Mouse (Mus musculus) heart, adult 8-10 months (tissue): ENCODE data around the gene Atp11b. TPM values are rescaled to one million over a fixed set of nuclear protein-coding genes. Genes with fewer than 3 reads are reported as not detected.

Source experiments
- DNase-seq: peaks from one replicate; pipeline ENCODE4 v3.0.0; 2022; ENCODE audit warnings: low spot score
- total RNA-seq, 4 experiments: library from RNA; stranded (reverse); gene quantifications; 2 replicates each; pipeline ENCODE4 v1.2.4; 2022

The Atp11b gene
- total RNA-seq, 4 experiments from 2014 or later = 20.4 to 26.0 (median 20.6) TPM

- DNase-seq = no peak
Measured at GRCm38 (mm10) chr3:35764637-35765617, 11.0 kb downstream of the Atp11b start.

GRCm38 (mm10) chr3:35779748-35780147, 25.8 kb downstream of the Atp11b start:
- no peak for DNase-seq

GRCm38 (mm10) chr3:35802040-35802439, 48.1 kb downstream of the Atp11b start:
- no peak for DNase-seq

GRCm38 (mm10) chr3:35819887-35820286, 66.0 kb downstream of the Atp11b start:
- DNase-seq = no peak

DNA sequence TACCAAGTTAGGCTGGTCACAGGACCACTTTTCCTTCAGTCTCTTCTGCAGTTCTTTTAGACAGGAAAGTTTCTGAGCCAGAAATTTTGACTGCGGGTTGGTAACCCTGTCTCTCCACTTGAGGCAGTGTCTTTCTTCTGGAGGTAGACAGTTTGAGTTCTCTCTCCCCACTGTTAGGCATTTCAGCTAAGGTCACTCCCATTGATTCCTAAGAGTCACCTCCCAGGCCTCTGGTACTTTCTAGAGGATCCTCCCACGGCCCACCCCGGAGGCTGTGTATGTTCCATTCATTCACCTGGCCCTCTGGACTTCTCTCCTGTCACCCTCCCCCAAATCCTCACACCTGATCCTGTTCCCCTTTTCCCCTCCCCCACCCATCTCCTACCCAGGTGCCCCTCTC, 68.1 kb downstream of the Atp11b start:
- no peak for DNase-seq

DNA sequence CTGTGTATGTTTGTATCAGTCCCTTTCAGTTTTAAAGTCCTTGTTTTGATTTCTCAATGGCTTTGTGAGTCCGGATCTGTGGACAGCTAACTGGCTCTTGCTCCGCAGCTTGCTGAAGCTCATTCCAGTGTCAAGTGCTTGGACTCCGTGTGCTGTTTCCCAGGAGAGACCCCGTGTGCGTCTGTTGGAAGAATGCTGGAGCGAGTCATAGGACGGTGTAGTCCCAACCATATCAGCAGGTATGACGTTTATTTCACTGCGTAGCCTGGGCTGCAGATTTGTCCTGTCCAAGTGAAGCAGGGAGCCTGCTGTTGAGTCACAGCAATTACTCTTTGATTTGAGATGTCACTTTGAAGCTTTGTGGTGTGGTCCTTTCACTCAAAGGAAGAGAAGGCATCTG, 95.4 kb downstream of the Atp11b start:
- peak; percentile 17 for DNase-seq

DNA sequence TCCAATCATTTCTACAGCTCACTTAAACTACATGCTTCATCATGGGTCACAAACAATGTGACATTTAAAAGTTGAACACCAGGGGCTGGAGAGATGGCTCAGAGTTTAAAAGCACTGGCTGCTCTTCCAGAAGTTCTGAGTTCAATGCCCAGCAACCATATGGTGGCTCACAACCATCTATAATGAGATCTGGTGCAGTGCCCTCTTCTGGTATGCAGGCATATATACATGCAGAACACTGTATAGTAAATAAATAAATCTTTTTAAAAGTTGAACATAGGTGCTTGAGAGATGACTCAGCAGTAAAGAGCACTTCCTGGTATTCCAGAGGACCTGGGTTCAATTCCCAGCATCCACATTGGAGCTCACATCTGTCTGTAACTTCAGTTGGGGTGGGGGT, 129.4 kb downstream of the Atp11b start:
- no peak for DNase-seq

DNA sequence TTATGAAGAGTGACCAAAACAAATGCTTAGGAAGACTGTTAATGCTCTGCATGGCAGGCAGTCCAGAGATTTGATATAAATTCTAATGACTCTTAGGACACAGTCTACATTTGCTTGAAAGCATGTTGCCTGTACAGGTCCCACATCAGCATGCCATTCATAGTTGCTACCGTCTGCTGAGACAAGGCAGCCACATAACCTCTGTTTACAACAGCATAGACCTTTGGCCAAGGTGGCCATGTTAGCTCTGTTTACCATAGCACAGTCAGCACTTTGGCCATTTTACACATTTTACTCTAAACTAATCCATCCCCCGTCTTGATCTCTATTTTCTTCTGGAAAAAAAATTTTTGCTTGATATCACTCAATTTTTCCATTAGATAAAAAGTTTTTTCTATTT, 135.6 kb downstream of the Atp11b start:
- DNase-seq = no peak

DNA sequence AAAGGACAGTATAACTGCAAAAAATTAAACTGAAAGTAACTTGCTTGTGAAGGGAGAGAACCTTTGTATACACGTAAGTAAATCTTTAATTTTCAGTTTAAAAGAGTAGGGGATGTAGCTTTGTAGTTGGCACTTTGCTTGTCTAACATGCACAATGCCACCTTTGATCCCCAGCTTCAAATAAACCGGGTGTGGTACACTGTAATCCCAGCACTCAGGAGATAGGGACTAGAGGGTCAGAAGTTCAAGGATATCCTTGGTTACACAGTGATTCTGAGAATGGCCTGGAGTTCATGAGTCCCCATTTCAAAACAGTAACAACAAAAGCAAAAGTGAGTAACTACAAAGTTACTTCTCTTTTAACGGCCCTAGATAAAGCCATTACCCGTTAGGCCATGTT, 137.2 kb downstream of the Atp11b start:
- DNase-seq = no peak

DNA sequence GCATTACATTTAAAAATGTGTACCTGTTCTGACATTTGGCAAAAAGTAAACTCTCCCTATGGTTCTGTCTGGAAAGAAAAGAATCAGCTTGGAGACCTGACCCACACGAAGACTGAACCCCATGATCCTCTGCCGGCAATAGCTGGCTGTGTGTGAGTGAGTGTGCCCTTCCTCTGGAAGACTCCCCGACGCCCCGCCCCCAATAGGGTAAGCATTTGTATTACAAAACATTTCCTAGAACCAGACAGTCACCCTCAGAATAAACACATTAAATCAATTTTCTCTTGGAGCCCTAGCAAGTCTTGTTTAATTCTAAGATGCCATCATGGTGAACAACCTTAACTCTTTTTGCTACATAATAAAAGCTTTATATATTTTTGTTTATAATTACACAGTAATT, 139.2 kb downstream of the Atp11b start:
- DNase-seq = no peak

DNA sequence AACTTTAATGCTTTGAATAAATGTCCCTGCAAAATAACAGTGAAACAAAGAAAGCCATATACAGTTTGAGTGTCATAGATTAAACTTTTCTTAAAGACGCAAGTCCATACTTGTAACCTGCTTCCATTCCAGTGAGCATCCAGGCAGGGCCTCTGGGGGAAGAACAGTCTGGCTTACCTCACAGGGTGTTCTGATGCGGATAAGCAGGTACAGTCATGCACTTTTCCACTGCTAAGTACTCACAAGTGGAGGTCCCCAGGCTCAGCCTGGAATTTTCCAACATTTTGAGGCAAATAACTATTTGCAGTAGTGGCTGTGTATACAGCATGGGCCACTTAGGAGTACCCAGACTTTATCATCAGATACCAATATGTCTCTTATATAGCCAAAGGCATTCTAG, 144.0 kb downstream of the Atp11b start:
- no peak for DNase-seq

- DNase-seq = no peak
Measured at GRCm38 (mm10) chr3:35899109-35899508, 145.2 kb downstream of the Atp11b start.

DNA sequence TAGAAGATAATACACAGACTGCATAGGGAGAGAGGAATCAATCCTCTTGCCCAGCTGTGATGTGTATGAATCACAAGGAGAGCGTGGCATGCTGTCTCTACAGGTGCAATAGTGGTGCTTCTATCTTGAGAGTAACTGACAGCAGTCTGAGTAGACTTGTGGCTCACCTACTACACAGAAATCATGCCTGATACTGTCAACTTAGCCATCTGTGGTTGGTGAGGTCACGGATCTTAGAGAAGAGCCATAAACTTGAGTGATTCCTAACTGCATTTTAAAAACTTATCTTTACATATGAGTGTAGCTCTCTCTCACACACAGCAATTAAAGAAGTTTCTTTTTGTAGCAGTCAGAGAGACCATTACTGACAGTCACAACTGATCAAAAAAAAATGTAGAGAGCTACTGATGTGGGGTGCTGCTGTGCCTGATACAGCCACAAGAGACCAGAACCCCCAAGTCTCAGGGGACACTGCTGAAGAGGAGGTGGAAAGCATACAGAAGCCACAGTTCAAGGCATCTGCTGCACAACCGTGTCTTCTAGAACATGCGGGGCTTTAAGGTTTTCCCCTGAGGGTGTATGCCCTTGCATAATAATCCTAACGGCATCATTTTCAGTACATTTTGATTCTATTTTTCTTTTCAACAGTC, 146.8 kb downstream of the Atp11b start:
- no peak for DNase-seq

Other genes with a start within 250 kb of the Atp11b start
- 10 to 100 TPM; 52.1 to 56.2 (median 54.0) TPM for gene Dcun1d1, start 183.3 kb downstream of the Atp11b start, total RNA-seq
- 100 to 1,000 TPM in 1 of 4 experiments, 10 to 100 TPM in 3; 92.8 to 107 (median 94.9) TPM for gene Mccc1, start 246.6 kb downstream of the Atp11b start, total RNA-seq